Mouse (Mus musculus) urinary bladder, adult 18-20 months (tissue): Measurements from ENCODE around the gene Gm9999.

Experiments used
- DNase-seq, 2 experiments: peaks; one replicate each; pipeline ENCODE4 v3.0.0; 2022; ENCODE audit warnings: low spot score in 2 of 2, mixed read lengths in 2 of 2

Gm9999 gene

GRCm38 (mm10) chr7:46999983-47000643, 16.7 kb downstream of the Gm9999 start:
- DNase-seq, result no peak

DNA sequence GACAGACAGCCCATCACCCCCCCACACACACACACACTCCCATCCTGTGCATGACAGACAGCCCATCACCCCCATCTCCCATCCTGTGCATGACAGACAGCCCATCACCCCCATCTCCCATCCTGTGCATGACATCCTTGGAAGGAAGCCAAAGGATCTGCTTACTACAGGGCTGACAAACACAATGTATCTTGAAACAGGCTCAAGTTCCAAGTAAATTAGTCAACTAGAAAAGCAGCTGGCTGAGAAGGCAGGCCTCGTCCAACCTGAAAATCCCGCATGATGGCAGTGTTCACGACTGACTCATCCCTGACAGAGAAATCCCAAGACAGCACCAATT, 17.2 kb downstream of the Gm9999 start:
- no peak for DNase-seq

DNA sequence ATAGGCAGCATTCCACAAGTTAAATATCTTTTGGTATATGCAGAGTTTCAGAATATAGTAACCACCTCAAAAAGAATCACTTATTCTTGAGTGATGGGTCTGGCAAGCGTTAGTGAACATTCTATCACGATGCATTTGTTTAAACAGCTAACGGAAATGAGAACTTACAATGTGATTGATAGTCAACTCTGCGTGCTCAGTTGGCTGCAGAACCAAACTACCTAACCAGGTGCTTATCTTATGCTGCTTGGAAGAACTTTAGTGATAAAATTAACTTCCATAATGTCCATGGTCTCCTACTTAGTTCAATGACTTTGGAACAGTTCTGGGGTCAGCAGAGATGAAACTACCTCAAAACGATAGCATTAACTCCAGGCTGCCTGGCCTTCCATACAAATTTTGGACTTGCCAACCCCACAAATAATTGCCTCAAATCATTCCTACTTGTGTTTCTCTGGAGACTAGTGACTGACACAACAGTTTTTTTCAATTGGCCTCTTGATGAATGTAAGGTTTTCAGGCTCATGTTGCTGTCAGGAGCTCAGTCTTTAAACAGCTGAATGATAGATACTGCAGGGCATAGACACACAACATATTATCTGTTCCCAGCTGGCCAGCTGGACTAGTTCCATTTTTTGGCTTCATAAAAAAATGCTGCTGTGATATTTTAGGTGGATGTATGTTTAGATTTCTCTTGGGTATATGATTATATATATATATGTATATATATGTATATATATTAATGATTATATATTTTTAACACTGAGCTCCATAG, 17.9 kb downstream of the Gm9999 start:
- DNase-seq, result no peak

GRCm38 (mm10) chr7:47001900-47002275, 18.5 kb downstream of the Gm9999 start:
- no peak for DNase-seq

DNA sequence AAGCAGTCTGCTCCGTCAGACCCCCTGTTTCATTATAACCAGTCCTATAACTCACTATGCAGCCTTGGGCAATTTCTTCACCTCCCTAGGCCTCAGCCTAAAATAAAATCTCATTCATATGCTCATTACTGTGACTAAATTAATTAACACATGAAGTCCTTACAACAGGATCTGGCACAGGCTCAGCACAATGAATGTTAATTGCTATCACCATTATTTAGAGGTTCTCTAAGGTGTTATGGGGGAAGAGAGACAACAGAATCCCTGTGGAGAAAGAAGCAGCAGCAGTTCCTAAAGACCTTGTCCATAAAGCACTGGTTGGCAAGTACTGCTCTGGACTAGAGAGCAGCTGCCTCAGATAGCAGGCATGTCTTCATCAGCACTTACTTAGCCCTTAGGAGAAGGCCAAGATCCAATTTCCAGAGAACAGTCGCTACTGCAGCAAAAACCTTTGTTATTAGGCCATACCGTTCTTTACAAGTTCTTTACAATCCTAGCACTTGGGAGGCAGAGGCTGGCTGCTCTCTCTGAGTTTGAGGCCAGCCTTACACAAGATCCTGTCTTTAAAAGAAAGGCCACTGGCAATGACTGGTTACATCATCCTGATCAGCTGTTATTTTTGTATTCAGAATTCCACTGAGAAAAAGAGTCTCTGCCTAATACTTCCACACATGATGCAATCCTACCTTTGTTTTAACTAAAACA, 20.2 kb downstream of the Gm9999 start:
- no peak for DNase-seq

GRCm38 (mm10) chr7:47007109-47007780, 23.9 kb downstream of the Gm9999 start:
- peak in 1 of 2 experiments; percentile 16 for DNase-seq

DNA sequence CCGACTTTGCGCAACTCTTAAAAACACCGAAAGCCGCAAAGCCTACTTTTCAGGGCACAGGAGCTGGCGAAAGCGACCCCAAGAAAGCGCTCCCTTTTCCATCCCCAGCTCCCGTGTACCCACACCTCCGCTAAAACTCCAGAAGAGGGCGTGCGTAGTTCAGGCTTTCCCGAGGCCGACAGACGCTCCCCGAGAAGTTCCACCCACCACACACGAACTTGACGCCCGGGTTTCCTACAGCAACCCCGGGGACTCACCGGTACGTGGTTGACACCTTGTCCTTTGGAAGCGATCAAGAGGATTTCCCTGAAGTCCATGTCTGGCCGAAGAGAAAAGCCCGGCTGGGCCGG, 24.4 kb downstream of the Gm9999 start:
- DNase-seq, result no peak

DNA sequence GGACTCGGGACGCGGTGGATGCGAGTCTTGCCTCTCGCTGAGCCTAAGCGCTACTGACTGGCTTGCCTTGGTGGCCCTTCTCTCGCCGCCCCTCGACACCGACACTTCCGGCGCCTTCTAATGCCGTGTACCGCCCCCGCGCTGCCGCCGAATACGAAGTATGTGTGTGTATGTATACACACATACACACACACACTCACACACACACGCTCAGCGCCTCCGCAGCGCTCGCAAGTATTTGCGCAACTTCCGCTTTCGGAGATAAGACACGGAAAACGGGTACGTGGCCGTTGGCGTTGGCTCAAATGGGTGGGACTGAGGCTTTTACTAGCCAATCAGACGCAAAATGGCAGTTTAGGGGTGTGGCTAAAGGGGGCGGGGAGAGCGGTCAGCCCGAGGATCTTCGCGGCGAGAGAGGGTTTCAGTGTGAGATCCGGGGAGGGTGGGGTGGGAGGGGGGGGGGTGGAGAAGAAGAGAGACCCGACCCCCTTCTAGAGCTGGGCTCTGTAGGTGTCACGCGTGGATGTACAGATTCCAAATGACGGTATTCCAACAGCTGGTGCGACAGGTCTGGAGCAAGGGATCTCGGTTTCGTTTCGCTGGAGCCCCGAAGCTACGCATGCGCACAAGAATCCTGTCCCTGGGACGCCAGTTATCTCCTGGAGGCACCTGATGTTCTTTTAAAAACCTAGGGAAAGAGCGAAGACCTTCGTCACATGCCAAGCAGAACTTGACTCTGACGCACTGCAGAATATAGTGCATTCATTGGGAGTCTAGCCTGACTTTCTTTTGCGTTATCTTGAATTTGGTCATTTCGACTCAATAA, 25.0 kb downstream of the Gm9999 start, which contains the start of gene Spty2d1:
TSS of gene Spty2d1 (minus strand) at position 244 of the 826 bp plus-strand sequence.
- peak; percentile 98 for DNase-seq

DNA sequence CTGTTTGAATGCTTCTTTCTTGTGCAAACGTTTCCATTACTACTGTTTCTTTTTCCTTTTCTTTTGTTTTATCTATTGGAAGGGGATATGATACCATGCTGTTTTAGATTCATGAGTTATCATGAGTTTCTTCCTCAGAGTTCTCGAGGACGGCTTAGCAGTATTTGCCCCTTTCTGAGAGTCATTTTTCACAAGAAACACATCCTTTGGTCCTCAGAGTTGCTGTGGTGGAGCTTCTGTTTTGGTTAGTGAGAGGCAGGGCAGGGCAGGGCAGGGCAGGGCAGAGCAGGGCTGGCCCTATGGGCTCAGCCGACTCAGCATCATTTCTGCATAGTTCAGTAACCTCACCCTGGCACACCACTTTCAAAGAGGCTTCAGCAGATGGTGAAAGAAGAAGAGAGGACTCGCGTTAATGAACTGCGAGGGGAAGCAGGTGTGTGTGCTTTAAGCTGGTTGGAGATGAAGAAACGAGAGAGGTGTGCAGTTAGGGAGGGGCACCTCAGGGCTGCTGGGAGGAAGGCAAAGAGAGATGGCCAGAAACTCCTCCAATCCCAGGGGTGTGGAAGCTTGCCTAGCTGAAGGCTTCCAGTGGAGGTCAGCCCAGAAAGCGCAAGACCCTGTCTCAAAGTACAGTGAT, 29.9 kb downstream of the Gm9999 start:
- DNase-seq, result no peak

DNA sequence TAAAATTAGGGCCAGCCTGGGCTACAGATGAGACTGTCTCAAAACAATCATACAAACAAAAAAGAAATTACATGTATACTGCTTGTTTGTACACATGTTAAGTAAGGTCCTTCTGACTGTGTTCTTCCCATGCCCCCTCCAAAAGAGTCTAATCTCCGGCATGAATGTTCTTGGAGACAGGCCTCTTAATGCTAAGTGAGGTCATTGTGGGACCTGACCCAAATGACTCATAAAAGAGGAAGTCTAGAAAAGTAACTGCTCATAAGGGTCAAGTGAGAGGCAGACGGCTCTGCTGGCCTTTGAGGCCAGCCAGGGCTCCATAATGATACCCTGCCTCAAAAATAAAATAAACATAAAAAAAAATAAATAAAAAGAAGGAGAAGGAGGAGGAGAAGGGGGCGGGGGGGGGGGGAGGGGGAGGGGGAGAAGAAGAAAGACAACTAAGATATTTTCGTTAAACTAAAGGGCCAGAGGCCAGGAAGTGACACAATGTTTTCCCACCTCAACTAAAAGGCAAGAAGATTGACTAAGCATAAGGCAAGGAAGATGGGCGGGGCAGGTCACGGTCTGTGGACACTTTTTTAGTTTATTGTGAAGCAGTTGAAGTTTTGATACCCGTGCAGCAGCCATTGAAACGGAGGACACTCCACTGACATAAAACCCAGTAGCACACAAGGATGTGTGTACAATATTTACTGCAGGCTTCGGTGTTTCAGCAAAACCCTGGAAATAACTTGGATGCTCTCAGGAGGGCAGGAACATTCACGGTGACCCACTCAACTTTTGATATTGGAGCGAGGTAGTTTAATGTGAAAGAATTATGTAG, 31.4 kb downstream of the Gm9999 start:
- peak in 1 of 2 experiments; percentile 48 for DNase-seq

DNA sequence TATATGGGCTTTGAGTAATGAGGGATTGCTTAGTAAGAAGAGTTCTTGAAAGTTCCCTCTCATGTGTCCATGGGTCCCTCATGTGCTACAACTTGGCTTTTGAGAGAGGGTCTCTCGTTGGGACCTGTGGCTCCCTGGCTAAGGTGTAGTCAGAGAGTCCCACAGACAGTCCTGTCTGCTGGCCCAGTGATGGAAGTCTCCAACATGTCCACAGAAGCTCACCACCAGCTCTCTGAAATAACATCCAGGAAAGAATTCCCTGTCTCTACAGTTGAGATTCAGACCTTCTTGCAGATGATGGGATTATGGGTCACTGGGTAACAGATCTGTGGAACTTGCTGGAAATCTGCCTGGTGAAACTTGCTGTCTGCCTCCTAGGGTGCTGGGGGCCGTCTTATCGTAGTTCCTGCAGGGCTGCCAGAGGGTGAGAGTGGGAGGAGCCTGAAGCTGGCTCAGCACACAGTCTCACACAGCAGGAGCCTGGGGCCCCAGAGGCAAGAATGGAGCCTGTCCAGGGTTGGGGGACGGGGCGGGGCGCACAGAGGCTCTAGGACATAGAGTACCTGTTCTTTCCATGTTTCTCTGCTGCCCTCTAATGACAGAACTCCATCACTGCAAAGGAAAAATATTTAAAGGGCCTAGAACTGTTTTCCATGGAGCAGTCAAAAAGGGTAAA, 32.1 kb downstream of the Gm9999 start:
- DNase-seq, result peak; percentile 37 to 80

DNA sequence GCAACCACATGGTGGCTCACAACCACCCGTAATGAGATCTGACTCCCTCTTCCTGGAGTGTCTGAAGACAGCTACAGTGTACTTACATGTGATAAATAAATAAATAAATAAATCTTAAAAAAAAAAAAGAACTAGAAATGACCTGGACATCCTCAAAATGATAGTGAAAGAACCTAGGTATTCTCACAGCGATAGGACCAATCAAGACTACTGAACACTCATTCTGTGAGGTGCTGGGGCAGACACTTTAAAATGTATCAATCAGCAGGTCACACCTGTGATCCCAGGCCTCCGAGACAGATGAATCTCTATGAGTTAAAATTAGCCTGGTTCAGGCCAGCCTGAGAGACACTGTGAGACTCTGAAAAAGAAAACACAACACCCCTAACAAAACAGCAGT, 33.2 kb downstream of the Gm9999 start:
- no peak for DNase-seq

DNA sequence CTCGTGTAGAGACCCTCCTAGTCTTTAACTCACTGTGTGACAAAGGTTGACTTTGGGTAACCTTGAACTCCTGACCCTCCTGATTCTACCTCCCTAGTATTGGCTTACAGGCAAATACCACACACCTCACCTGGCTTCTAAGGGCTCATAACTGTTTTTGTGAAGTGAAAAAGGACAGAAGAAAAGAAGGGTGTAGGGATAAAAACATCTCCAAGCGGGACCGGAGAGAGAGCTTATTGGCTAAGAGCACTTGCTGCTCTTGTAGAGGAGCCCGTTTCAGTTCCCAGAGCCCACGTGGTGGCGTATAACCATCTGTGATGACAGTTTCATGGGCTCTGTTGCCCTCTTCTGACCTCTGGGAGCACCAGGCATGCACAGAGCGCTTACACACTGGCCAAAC, 33.8 kb downstream of the Gm9999 start:
- DNase-seq, result no peak

DNA sequence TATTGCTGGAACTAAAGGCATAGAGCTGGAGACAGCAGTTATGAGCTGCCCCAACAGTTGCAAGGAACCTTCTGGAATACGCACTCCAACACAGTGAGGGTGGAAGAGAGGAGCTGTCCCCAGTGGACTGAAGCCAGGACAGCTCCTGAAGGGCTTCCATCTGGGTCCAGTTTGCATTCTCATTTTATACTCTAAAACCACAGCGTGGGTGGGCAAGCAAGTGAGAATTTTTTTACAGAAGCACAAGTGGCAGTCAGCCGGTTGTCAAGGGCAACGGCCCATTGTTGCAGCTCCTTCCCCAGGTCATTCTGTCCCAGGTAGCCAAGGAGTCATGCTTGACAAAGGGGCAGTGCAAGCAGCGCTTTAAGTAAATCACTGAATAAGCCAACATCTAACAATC, 36.3 kb downstream of the Gm9999 start:
- no peak for DNase-seq

- no peak for DNase-seq
Measured at GRCm38 (mm10) chr7:47020956-47021355, 37.6 kb downstream of the Gm9999 start.

DNA sequence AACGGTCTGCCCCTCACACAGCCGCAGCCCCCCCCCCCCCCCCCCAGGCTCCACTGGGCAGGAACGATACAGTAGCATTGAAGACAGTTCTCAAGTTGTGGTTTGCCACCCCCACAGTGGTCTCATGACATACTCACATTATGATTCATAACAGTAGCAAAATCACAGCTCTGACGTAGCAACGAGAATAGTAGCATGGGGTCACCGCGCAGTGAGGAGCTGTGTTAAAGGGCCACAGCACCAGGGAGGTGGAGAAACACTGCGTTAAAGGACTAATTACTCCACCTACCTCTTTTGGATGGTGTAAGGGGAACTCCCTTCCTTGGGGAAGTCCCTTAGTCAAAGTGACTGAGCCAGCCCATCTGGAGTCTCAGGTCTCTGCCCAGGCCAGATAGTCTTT, 39.1 kb downstream of the Gm9999 start:
- DNase-seq, result no peak

GRCm38 (mm10) chr7:47023530-47023929, 40.1 kb downstream of the Gm9999 start:
- peak; percentile 70 to 79 for DNase-seq

- DNase-seq, result no peak
Measured at GRCm38 (mm10) chr7:47024454-47024853, 41.1 kb downstream of the Gm9999 start.

DNA sequence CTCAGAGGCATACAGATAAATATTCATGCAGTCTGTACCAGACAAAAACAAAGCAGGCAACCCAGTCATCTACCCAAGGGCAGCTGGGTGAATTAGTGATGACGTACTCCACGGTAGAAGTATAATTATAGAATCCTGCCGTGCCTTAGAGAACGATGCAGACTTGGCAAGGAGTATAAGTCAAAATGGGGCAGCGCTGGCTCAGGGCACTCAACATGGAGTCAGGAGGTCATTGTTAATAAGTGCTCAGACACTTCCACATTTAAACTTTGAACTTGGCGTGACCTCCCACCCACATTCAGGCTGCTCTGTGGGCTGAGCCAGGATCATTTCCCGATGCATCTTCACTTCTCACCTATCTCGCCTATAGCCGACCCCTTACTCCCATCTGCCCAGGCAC, 42.0 kb downstream of the Gm9999 start:
- DNase-seq, result no peak
